Mouse (Mus musculus) forebrain, embryonic 12.5 days (tissue): Measurements from ENCODE around the gene Mogs. TPM values are rescaled to one million over a fixed set of nuclear protein-coding genes. Genes with fewer than 3 reads are reported as not detected.

ENCODE experiments used
- ATAC-seq: fragments of 200-750 bp; cut with Nextera tagmentation; 2 replicates; pipeline ENCODE4 v1.8.0; 2017; ENCODE audit warnings: moderate TSS enrichment; ENCODE audit not compliant: low FRiP score
- H3K27ac ChIP-seq: fragments of 300-500 bp; sonication (generic); 2 replicates; pipeline ENCODE4 v1.5.1; 2016; ENCODE audit warnings: mild to moderate bottlenecking
- H3K27me3 ChIP-seq: fragments of 300-500 bp; sonication (generic); 2 replicates; pipeline ENCODE4 v1.6.1; 2016; ENCODE audit warnings: mild to moderate bottlenecking
- H3K36me3 ChIP-seq: fragments of 300-500 bp; sonication (generic); replicated peaks from 2 replicates; pipeline ENCODE4 v1.6.1; 2016; ENCODE audit warnings: mild to moderate bottlenecking
- H3K4me1 ChIP-seq: fragments of 300-500 bp; sonication (generic); 2 replicates; pipeline ENCODE4 v1.6.1; 2016
- H3K4me2 ChIP-seq: fragments of 300-500 bp; sonication (generic); 2 replicates; pipeline ENCODE4 v1.6.1; 2016; ENCODE audit warnings: mild to moderate bottlenecking, moderate library complexity
- H3K4me3 ChIP-seq: fragments of 300-500 bp; sonication (generic); replicated peaks from 2 replicates; pipeline ENCODE4 v1.5.1; 2016; ENCODE audit warnings: mild to moderate bottlenecking
- H3K9ac ChIP-seq: fragments of 300-500 bp; sonication (generic); 2 replicates; pipeline ENCODE4 v1.6.1; 2016; ENCODE audit warnings: mild to moderate bottlenecking
- H3K9me3 ChIP-seq: fragments of 300-500 bp; sonication (generic); 2 replicates; pipeline ENCODE4 v1.6.1; 2016
- WGBS: fragments of 180-500 bp; shearing (Covaris S2); methylation state at CpG from one replicate; pipeline ENCODE4 v1.1.7; 2016; 5-methylcytosine and 5-hydroxymethylcytosine counted together
- polyA plus RNA-seq: library from polyadenylated mRNA; unstranded; fragments of >200 nt; fragmentation: Nextera tagmentation; extraction: Ambion mirVana; gene quantifications from 2 replicates; pipeline ENCODE4 v1.2.1, GENCODE M21; 2016

Gene Mogs
- polyA plus RNA-seq: 37.4 and 38.6 TPM in 2 replicates

DNA sequence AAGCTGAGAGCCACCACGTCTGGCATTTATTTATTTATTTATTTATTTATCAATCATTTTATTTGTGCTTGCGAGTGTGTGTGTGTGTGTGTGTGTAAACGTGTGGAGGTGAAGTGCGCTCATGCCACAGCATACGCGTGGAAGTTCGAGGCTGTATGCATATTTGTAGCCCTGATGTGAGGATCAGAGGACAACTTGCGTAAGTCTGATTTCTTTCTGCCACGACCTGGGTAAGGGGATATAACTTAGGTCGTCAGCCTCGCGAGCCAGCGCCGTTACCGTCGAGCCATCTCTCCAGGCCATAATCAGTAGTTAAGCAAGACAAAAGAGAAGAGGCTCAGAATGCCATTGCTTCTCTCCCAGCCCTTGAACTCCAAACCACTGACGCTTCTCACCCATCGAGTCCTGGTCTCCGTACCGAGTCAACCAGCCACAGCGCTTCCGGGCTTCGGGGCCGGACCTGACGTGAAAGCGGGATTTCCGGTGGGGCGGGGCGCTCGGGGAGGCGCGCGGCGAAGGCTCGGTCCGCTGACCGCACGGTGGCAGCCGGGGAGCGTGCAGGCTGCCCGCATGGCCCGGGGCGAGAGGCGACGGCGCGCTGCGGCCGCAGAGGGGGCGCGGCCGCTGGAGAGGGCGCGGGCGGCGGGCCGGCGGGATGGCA is at the start of gene Mogs:
TSS of gene Mogs (plus strand) at position 486 of the 661 bp plus-strand sequence.
- Histone ChIP-seq H3K4me3 (peak within 1 kb of the TSS; percentile 83), H3K4me1 (peaks cover 42% of the 10 kb centered on the region), H3K36me3 (peaks cover 34% of the 10 kb centered on the region), H3K27ac (peak within 1 kb of the TSS; percentile 79), H3K9ac (peak within 1 kb of the TSS; percentile 92), H3K27me3 (no peaks in the 10 kb centered on the region), H3K4me2 (peak within 1 kb of the TSS; percentile 96), H3K9me3 (no peaks in the 10 kb centered on the region)
- ATAC-seq: peak; percentile 92
- 2% methylated on average over 45 of the region's 58 CpGs for WGBS

GRCm38 (mm10) chr6:83065995-83066394 is 49.3 kb upstream of the Mogs start:
- Histone ChIP-seq H3K27ac (no peak overlapping the region), H3K4me1 (peaks cover 20% of the 10 kb centered on the region), H3K36me3 (no peaks in the 10 kb centered on the region), H3K27me3 (peaks cover 100% of the 10 kb centered on the region), H3K4me3 (no peak overlapping the region), H3K9me3 (no peaks in the 10 kb centered on the region), H3K9ac (no peak overlapping the region), H3K4me2 (no peak overlapping the region)
- ATAC-seq: no peak
- 34% methylated on average over 8 of the region's 8 CpGs for WGBS

DNA sequence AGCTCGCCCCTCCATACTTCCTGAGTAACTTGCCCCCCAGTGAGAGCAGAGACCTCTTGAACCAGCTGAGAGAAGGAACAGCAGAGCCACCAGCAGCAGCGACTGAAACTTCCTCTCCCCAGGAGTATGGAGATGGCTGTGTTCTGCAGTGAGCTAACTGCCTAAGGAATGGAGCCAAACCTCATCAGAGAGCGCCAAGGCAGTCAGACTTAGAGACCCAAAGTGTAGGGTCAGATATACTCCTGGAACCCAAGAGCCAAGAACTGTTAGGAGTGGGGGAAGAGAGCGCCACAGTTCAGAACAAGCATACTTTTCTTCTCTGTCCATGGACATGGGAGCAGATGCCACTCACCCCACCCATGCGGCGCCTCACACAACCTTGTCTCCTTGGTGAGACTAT is 48.9 kb upstream of the Mogs start:
- peaks cover 24% of the 10 kb centered on the region for H3K4me1 ChIP-seq
- H3K36me3 ChIP-seq: no peaks in the 10 kb centered on the region
- peaks cover 100% of the 10 kb centered on the region for H3K27me3 ChIP-seq
- no peak for ATAC-seq
- H3K9ac ChIP-seq: no peak overlapping the region
- H3K27ac ChIP-seq: no peak overlapping the region
- H3K4me3 ChIP-seq: no peak overlapping the region
- WGBS: 19% methylated on average over 6 of the region's 6 CpGs
- H3K9me3 ChIP-seq: no peaks in the 10 kb centered on the region
- H3K4me2 ChIP-seq: no peak overlapping the region

DNA sequence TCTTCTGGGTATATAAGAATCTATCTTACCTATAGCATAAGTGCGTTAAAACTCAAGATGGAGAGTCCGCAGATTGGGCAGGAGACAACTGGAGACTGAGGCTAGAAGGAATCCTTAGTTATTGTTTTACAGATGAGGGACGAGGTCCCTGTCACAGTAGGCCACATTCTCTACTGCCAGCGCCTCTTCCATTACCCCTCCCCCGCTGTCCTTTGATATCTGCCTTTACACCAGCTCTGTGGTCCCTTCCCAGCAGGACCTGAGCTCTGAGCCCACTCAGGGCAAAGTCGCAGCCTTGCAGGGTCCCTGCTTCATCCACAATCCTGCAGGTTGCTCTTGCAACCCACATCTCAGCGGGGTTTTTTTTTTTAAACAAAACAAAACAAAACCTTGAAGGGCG is 47.1 kb upstream of the Mogs start:
- no peak overlapping the region for H3K4me2 ChIP-seq

DNA sequence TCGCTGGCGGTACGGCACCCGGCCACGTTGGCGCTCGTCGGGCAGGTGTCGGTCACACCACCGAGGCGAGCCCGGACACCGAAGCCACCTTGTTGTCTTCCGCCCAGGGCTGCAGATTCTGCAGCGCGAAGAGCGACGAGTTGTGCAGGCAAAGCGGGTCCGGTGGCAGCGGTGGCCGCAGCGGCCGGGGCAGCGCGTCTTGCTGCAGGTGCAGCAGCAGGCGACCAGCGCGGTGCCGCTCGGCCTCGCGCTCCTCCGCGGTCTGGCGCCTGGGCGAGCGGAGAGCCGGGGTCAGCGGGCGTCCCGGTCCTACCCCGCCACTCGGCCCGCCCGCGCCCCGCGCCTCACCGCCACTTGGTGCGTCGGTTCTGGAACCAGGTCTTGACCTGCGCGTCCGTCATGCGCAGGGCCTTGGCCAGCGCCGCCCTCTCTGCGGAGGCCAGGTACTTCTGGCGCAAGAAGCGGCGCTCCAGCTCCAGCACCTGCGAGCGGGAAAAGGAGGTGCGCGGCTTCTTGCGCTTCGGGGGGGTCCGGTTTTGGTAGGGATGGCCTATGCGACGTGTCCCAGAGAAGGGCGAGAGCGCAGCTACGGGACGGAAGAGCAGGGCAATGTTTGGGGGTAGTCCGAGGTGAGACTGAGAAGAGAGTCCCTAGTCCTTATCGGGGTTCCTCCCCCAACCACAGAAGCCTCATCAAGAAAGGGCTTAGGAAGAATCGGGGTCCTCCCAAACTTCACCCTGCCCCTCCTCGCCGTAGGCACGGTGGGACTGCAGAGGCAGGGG is 46.4 kb upstream of the Mogs start:
- WGBS: under 1% methylated on average over 77 of the region's 81 CpGs
- Histone ChIP-seq H3K36me3 (no peaks in the 10 kb centered on the region), H3K27ac (no peak overlapping the region), H3K9ac (no peak overlapping the region), H3K4me3 (peak overlapping the region; percentile 31), H3K9me3 (no peaks in the 10 kb centered on the region), H3K27me3 (peaks cover 100% of the 10 kb centered on the region), H3K4me1 (peaks cover 26% of the 10 kb centered on the region), H3K4me2 (peak overlapping the region; percentile 31)
- no peak for ATAC-seq

More for the DNA sequence above, 47.1 kb upstream of the Mogs start:
- 2% methylated on average over 8 of the region's 8 CpGs for WGBS
- ATAC-seq: no peak
- Histone ChIP-seq H3K9me3 (no peaks in the 10 kb centered on the region), H3K4me1 (peaks cover 26% of the 10 kb centered on the region), H3K27ac (no peak overlapping the region), H3K4me3 (0 out of 2 replicates have a peak overlapping the region, but pooled peaks have one; percentile 19), H3K36me3 (no peaks in the 10 kb centered on the region), H3K9ac (no peak overlapping the region), H3K27me3 (peaks cover 100% of the 10 kb centered on the region)

DNA sequence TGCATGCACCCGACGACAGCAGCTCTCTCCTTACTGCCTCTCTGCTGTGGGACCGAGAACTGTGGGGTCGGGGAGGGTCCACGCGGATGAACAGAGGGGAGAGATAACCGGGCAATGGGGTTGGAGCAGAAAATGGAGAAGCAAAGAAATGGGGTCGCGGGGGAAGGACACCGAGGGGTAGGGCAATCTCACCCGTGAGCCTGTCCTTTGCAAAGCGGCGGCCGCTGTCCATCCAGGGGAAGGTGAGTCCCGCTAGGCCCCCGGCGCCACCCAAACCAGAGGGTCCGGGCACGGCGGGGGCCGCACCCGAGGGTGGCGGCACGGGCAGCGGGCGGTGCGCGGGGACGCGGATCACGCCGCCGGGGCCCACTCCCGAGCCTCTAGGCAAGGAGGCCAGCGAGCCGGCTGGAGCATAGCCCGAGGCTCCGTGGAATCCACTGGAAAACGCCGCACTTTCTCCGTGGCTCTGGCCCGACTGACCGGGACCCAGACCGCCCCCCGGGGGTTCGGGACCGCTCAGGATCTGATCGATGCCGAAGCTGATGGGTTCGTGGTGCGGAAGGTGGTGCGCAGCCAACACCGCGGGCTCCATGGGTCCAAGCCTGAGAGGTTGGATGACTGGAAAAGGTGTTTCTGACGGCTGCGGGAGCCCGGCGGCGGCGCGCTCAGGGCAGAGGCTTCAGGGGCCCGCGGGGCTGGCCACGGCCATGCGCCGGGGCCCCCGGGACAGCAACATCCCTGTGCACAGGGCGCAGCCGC is 45.6 kb upstream of the Mogs start:
- WGBS: under 1% methylated on average over 43 of the region's 69 CpGs
- H3K27me3 ChIP-seq: peaks cover 100% of the 10 kb centered on the region
- peaks cover 26% of the 10 kb centered on the region for H3K4me1 ChIP-seq
- H3K9ac ChIP-seq: no peak overlapping the region
- H3K4me3 ChIP-seq: peak overlapping the region; percentile 31
- H3K4me2 ChIP-seq: peak overlapping the region; percentile 39
- H3K36me3 ChIP-seq: no peaks in the 10 kb centered on the region
- no peaks in the 10 kb centered on the region for H3K9me3 ChIP-seq
- H3K27ac ChIP-seq: no peak overlapping the region
- ATAC-seq: no peak

DNA sequence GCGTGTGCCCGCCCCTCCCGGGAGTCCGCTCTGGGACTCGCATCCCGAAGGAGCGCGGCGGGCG is 45.2 kb upstream of the Mogs start, which contains the start of gene Tlx2:
TSS of gene Tlx2 (minus strand) at position 47 of the 64 bp plus-strand sequence.
- no peaks in the 10 kb centered on the region for H3K9me3 ChIP-seq
- H3K4me2 ChIP-seq: peak within 1 kb of the TSS; percentile 39
- peak within 1 kb of the TSS; percentile 31 for H3K4me3 ChIP-seq
- H3K27me3 ChIP-seq: peaks cover 100% of the 10 kb centered on the region
- peaks cover 26% of the 10 kb centered on the region for H3K4me1 ChIP-seq
- H3K9ac ChIP-seq: no peak within 1 kb of the TSS
- no peak within 1 kb of the TSS for H3K27ac ChIP-seq
- 1% methylated on average over 10 of the region's 10 CpGs for WGBS
- ATAC-seq: no peak
- no peaks in the 10 kb centered on the region for H3K36me3 ChIP-seq

DNA sequence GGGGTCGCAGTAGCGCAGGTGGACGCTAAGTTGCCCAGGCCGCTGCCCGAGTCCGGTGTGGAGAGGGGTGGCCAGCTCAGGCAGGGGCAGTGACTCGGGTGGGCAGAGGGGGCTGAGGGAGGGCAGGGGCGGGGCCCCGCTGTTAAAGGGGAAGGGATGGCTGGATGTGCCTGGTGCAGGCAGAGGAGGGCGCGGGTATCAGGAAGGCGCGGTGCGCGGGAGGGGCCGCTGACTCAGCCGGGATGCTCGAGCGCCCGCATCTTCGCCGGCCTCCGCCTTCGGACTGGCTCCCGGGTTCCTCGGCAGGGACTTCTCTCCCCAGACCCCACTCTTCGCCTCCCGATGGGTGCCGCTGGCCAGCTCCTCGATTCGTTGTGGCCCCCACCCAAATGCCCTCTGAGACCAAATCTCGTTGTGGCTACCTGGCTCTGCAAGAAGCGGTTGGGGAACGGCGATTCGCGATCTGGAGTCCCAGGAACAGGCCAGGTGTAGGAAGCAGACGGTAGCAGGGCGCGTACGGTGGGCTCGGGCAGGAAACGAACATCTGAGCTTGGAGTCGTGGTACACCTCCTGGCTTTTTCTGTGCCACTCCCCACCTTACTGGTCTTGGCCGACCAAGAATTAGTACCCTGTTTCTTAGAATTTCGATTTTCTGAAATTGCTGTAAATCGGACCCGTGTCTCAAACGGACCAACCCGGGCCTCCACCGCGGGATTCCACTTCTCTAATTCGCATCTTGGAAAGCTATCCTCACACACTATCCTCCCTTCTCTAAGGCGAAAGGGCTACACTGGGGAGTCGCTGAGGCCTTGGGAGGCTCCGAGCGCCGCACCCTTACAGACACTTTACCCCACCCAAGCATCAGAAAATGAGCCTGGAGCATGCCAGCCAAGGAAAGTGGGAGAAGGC is 44.7 kb upstream of the Mogs start:
- no peaks in the 10 kb centered on the region for H3K9me3 ChIP-seq
- no peak overlapping the region for H3K9ac ChIP-seq
- H3K27me3 ChIP-seq: peaks cover 100% of the 10 kb centered on the region
- no peak overlapping the region for H3K27ac ChIP-seq
- WGBS: under 1% methylated on average over 52 of the region's 58 CpGs
- ATAC-seq: no peak
- peak overlapping the region; percentile 31 for H3K4me3 ChIP-seq
- H3K36me3 ChIP-seq: no peaks in the 10 kb centered on the region
- peaks cover 26% of the 10 kb centered on the region for H3K4me1 ChIP-seq
- peak overlapping the region; percentile 39 for H3K4me2 ChIP-seq

DNA sequence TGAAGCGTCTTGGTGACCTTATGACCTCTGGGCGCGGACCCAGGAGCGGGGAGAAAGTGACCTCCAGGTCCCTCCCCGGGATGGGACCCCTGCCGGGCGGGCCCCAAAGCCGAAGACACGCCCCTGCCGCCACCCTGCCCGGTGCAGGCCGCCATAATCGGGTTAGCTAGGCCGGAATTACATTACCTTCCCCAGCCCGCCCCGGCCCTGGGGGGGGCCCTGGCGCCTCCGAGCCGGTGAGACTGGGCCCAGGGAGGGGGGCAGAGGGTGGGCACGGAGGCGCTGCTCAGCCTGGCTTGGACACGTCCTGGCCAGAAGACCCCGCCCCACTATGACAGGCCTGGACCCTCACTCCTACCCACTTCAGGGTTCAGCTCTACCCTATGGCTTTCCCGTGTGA is 44.1 kb upstream of the Mogs start:
- Histone ChIP-seq H3K4me1 (peaks cover 26% of the 10 kb centered on the region), H3K4me2 (0 out of 2 replicates have a peak overlapping the region, but pooled peaks have one; percentile 13), H3K36me3 (no peaks in the 10 kb centered on the region), H3K27me3 (peaks cover 100% of the 10 kb centered on the region), H3K27ac (no peak overlapping the region), H3K9me3 (no peaks in the 10 kb centered on the region), H3K4me3 (peak overlapping the region; percentile 19; the same call in 1 of the 2 replicates), H3K9ac (no peak overlapping the region)
- under 1% methylated on average over 16 of the region's 24 CpGs for WGBS
- ATAC-seq: peak; percentile 11; the same call in 1 of the 2 replicates

GRCm38 (mm10) chr6:83074979-83075378 is 40.3 kb upstream of the Mogs start:
- Histone ChIP-seq H3K36me3 (peaks cover 5% of the 10 kb centered on the region), H3K4me3 (no peak overlapping the region), H3K4me2 (no peak overlapping the region), H3K9ac (no peak overlapping the region), H3K9me3 (no peaks in the 10 kb centered on the region), H3K4me1 (peaks cover 33% of the 10 kb centered on the region), H3K27ac (no peak overlapping the region), H3K27me3 (peaks cover 75% of the 10 kb centered on the region)
- ATAC-seq: no peak
- WGBS: 14% methylated on average over 2 of the region's 2 CpGs

DNA sequence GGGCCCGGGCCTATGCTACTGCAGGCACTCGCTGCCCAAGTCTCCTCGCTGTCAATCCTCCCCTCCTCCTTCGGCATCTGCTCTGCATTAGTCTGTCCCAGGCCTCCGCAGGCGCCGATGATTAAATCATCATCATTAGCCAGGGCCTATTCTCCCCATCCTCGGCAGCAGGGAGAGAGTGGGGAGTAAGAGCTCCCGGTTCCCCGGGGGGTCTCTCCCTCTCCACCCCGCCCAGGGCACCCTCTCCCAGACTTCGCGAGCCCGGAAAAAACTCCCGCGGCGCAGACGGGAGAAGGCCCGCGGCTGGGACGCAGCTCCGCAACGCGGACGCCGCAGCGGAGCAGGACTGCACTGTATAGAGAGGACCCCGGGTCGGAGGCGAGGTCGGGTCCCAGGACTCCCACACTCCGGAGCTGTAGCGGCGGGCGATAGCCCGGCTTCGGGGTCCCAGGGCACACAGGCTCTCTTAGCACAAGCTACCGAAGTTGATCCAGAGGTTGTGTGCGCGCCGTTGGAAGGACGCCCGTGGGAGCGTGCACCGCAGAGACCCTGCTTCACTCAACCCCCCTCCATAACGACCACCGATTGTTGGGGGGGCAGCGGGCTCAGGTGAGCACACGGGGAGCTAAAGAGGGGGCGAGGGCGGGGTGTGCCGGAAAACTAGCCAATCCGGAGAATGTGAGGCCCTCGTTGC is 37.5 kb upstream of the Mogs start, which contains the start of gene Pcgf1:
TSS of gene Pcgf1 (plus strand) at position 240 of the 694 bp plus-strand sequence.
- Histone ChIP-seq H3K4me1 (peaks cover 20% of the 10 kb centered on the region), H3K4me2 (peak within 1 kb of the TSS; percentile 98), H3K27ac (peak within 1 kb of the TSS; percentile 88), H3K9me3 (no peaks in the 10 kb centered on the region), H3K36me3 (peaks cover 30% of the 10 kb centered on the region), H3K4me3 (peak within 1 kb of the TSS; percentile 77), H3K9ac (peak within 1 kb of the TSS; percentile 81), H3K27me3 (peaks cover 56% of the 10 kb centered on the region)
- peak; percentile 86 for ATAC-seq
- WGBS: under 1% methylated on average over 54 of the region's 54 CpGs
